Mouse (Mus musculus): ENCODE results near the gene Ypel3. TPM values are rescaled to one million over a fixed set of nuclear protein-coding genes. Genes with fewer than 3 reads are reported as not detected.

The Ypel3 gene
- 268 and 297 TPM in 2 replicates for polyA plus RNA-seq (2015; fragmentation: Nextera tagmentation; extraction: Ambion mirVana)

GRCm38 (mm10) chr7:126776598-126777057, at the start of gene Ypel3:
Ypel3 (plus strand) TSS chr7:126776955.

GRCm38 (mm10) chr7:126759050-126759671, 17.6 kb upstream of the Ypel3 start, which contains the start of gene Mapk3:
Mapk3 (plus strand) TSS chr7:126759601.

GRCm38 (mm10) chr7:126766201-126766600, 10.6 kb upstream of the Ypel3 start, which contains the start of gene Gdpd3:
Gdpd3 (plus strand) TSS chr7:126766334.

GRCm38 (mm10) chr7:126780971-126781635, 4.3 kb downstream of the Ypel3 start, which contains the start of gene Tbx6:
Tbx6 (plus strand) TSS chr7:126781483.

GRCm38 (mm10) chr7:126791851-126792720, 15.3 kb downstream of the Ypel3 start, which contains the start of gene Ppp4c:
Ppp4c (minus strand) TSS chr7:126792496.

DNA sequence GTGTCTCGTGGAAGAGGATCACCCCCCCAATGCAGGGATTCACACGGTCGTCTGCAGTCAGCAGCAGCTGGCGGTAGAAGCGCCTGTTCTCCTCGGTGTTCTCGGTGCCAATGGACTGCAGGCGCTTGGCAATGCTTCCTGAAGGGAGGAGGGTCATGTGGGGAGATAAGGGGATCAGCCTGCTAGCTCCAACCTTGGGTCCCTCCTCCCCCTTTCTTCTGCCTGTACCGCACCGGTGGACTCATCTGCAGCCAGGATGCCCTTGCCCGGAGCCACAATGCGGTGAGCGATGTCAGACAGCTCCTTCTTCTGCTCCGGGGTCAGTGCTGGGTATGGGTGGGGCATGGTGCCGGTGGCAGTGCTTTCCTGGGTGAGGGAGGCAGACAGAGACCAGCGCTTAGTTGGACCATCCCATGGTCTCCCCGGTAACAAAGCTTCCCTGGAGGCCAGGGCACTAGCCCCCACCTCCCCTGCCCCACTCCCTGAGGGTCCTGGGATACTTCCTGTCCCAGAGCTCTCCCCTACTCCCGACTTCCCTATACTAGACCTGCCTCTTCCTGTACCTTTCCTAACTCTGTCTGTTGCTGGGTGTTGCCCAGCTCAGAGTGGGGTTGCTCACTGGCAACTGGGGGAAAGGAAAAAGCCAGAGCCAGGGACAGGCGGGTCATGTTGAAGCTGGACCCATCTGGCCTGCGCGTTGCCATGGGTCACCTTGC, 20.8 kb downstream of the Ypel3 start, which contains the start of gene Fam57b:
Gene Fam57b, plus strand, starts transcription at position 258 of the 716 bp plus-strand sequence.

Other genes with a start within 250 kb of the Ypel3 start
- 124 and 159 TPM in 2 replicates for gene Eif3c, start 210.5 kb upstream of the Ypel3 start, polyA plus RNA-seq (2015; fragmentation: Nextera tagmentation; extraction: Ambion mirVana)
- gene Apobr, start 192.0 kb upstream of the Ypel3 start, polyA plus RNA-seq (2015; fragmentation: Nextera tagmentation; extraction: Ambion mirVana): 0.87 and 1.9 TPM in 2 replicates
- 18.2 and 21.2 TPM in 2 replicates for gene Cln3, start 191.1 kb upstream of the Ypel3 start, polyA plus RNA-seq (2015; fragmentation: Nextera tagmentation; extraction: Ambion mirVana)
- gene Il27, start 182.0 kb upstream of the Ypel3 start, polyA plus RNA-seq (2015; fragmentation: Nextera tagmentation; extraction: Ambion mirVana): not detected in 2 replicates
- 25.1 and 37.7 TPM in 2 replicates for gene Nupr1, start 146.1 kb upstream of the Ypel3 start, polyA plus RNA-seq (2015; fragmentation: Nextera tagmentation; extraction: Ambion mirVana)
- 21.8 and 29.0 TPM in 2 replicates for gene Sgf29, start 127.6 kb upstream of the Ypel3 start, polyA plus RNA-seq (2015; fragmentation: Nextera tagmentation; extraction: Ambion mirVana)
- 41.3 and 56.5 TPM in 2 replicates for gene Sult1a1, start 100.5 kb upstream of the Ypel3 start, polyA plus RNA-seq (2015; fragmentation: Nextera tagmentation; extraction: Ambion mirVana)
- gene Bola2, start 81.6 kb upstream of the Ypel3 start, polyA plus RNA-seq (2015; fragmentation: Nextera tagmentation; extraction: Ambion mirVana): 164 and 213 TPM in 2 replicates
- gene Slx1b, start 81.2 kb upstream of the Ypel3 start, polyA plus RNA-seq (2015; fragmentation: Nextera tagmentation; extraction: Ambion mirVana): 7.1 and 8.3 TPM in 2 replicates
- 30.5 and 42.8 TPM in 2 replicates for gene Coro1a, start 69.2 kb upstream of the Ypel3 start, polyA plus RNA-seq (2015; fragmentation: Nextera tagmentation; extraction: Ambion mirVana)
- 85.9 and 91.2 TPM in 2 replicates for gene Mapk3, start 17.4 kb upstream of the Ypel3 start, polyA plus RNA-seq (2015; fragmentation: Nextera tagmentation; extraction: Ambion mirVana)
- gene Gdpd3, start 10.6 kb upstream of the Ypel3 start, polyA plus RNA-seq (2015; fragmentation: Nextera tagmentation; extraction: Ambion mirVana): 1.4 and 2.6 TPM in 2 replicates
- 0.07 and 0.25 TPM in 2 replicates for gene Tbx6, start 4.5 kb downstream of the Ypel3 start, polyA plus RNA-seq (2015; fragmentation: Nextera tagmentation; extraction: Ambion mirVana)
- gene Ppp4c, start 15.5 kb downstream of the Ypel3 start, polyA plus RNA-seq (2015; fragmentation: Nextera tagmentation; extraction: Ambion mirVana): 149 and 172 TPM in 2 replicates
- 3.6 and 8.0 TPM in 2 replicates for gene Fam57b, start 20.7 kb downstream of the Ypel3 start, polyA plus RNA-seq (2015; fragmentation: Nextera tagmentation; extraction: Ambion mirVana)
- gene 4930451I11Rik, start 54.7 kb downstream of the Ypel3 start, polyA plus RNA-seq (2015; fragmentation: Nextera tagmentation; extraction: Ambion mirVana): not detected in 2 replicates
- 1.7 and 6.6 TPM in 2 replicates for gene Doc2a, start 70.5 kb downstream of the Ypel3 start, polyA plus RNA-seq (2015; fragmentation: Nextera tagmentation; extraction: Ambion mirVana)
- 7.6 and 11.4 TPM in 2 replicates for gene Hirip3, start 85.0 kb downstream of the Ypel3 start, polyA plus RNA-seq (2015; fragmentation: Nextera tagmentation; extraction: Ambion mirVana)
- gene Ino80e, start 85.4 kb downstream of the Ypel3 start, polyA plus RNA-seq (2015; fragmentation: Nextera tagmentation; extraction: Ambion mirVana): 49.7 and 55.2 TPM in 2 replicates
- 17.9 and 23.1 TPM in 2 replicates for gene Taok2, start 107.7 kb downstream of the Ypel3 start, polyA plus RNA-seq (2015; fragmentation: Nextera tagmentation; extraction: Ambion mirVana)
- gene Tmem219, start 146.0 kb downstream of the Ypel3 start, polyA plus RNA-seq (2015; fragmentation: Nextera tagmentation; extraction: Ambion mirVana): 50.5 and 58.1 TPM in 2 replicates
- gene Kctd13, start 151.9 kb downstream of the Ypel3 start, polyA plus RNA-seq (2015; fragmentation: Nextera tagmentation; extraction: Ambion mirVana): 21.4 and 26.4 TPM in 2 replicates
- 1.0 and 1.3 TPM in 2 replicates for gene Asphd1, start 172.6 kb downstream of the Ypel3 start, polyA plus RNA-seq (2015; fragmentation: Nextera tagmentation; extraction: Ambion mirVana)
- gene Sez6l2, start 173.6 kb downstream of the Ypel3 start, polyA plus RNA-seq (2015; fragmentation: Nextera tagmentation; extraction: Ambion mirVana): 35.6 and 92.1 TPM in 2 replicates
- gene Cdipt, start 199.0 kb downstream of the Ypel3 start, polyA plus RNA-seq (2015; fragmentation: Nextera tagmentation; extraction: Ambion mirVana): 79.0 and 102 TPM in 2 replicates
- 3.6 and 5.2 TPM in 2 replicates for gene Cdiptos, start 199.1 kb downstream of the Ypel3 start, polyA plus RNA-seq (2015; fragmentation: Nextera tagmentation; extraction: Ambion mirVana)
- 30.4 and 57.1 TPM in 2 replicates for gene Mvp, start 237.7 kb downstream of the Ypel3 start, polyA plus RNA-seq (2015; fragmentation: Nextera tagmentation; extraction: Ambion mirVana)
- 1.8 TPM in 1 of 2 replicates, not detected in the other for gene Pagr1b, start 239.5 kb downstream of the Ypel3 start, polyA plus RNA-seq (2015; fragmentation: Nextera tagmentation; extraction: Ambion mirVana)
- 34.5 and 46.8 TPM in 2 replicates for gene Pagr1a, start 240.4 kb downstream of the Ypel3 start, polyA plus RNA-seq (2015; fragmentation: Nextera tagmentation; extraction: Ambion mirVana)
- 10.0 and 38.2 TPM in 2 replicates for gene Gm42742, start 244.1 kb downstream of the Ypel3 start, polyA plus RNA-seq (2015; fragmentation: Nextera tagmentation; extraction: Ambion mirVana)
- gene Prrt2, start 244.3 kb downstream of the Ypel3 start, polyA plus RNA-seq (2015; fragmentation: Nextera tagmentation; extraction: Ambion mirVana): 6.6 and 10.5 TPM in 2 replicates